Mouse (Mus musculus) forebrain, postnatal 0 days (tissue): ENCODE data around the gene S100a10. TPM values are rescaled to one million over a fixed set of nuclear protein-coding genes. Genes with fewer than 3 reads are reported as not detected.

Experiments used
- ATAC-seq: fragments of 200-750 bp; cut with Nextera tagmentation; 2 replicates; pipeline ENCODE4 v1.8.0; 2017; ENCODE audit warnings: mild to moderate bottlenecking, moderate library complexity
- DNase-seq: peaks from one replicate; pipeline ENCODE4 v3.0.0-alpha.2; 2015
- H3K27ac ChIP-seq: fragments of 300-500 bp; sonication (generic); 2 replicates; pipeline ENCODE4 v1.5.1; 2014; ENCODE audit warnings: low read depth, mild to moderate bottlenecking, antibody characterized with exemption, low read length, moderate library complexity, mixed read lengths
- H3K27me3 ChIP-seq: fragments of 300-500 bp; sonication (generic); 2 replicates; pipeline ENCODE4 v1.6.1; 2014; ENCODE audit warnings: mild to moderate bottlenecking, low read length, mixed read lengths; ENCODE audit not compliant: insufficient read depth
- H3K36me3 ChIP-seq: fragments of 300-500 bp; sonication (generic); 2 replicates; pipeline ENCODE4 v1.6.1; 2014; ENCODE audit warnings: mild to moderate bottlenecking, moderate library complexity; ENCODE audit not compliant: insufficient read depth
- H3K4me1 ChIP-seq: fragments of 300-500 bp; sonication (generic); 2 replicates; pipeline ENCODE4 v1.6.1; 2014; ENCODE audit warnings: antibody characterized with exemption; ENCODE audit not compliant: insufficient read depth
- H3K4me2 ChIP-seq: fragments of 300-500 bp; sonication (generic); 2 replicates; pipeline ENCODE4 v1.6.1; 2014; ENCODE audit warnings: low read depth, mild to moderate bottlenecking, moderate library complexity
- H3K4me3 ChIP-seq: fragments of 300-500 bp; sonication (generic); 2 replicates; pipeline ENCODE4 v1.5.1; 2014; ENCODE audit warnings: low read depth, low read length, mixed read lengths
- H3K9ac ChIP-seq: fragments of 300-500 bp; sonication (generic); 2 replicates; pipeline ENCODE4 v1.6.1; 2014; ENCODE audit warnings: mild to moderate bottlenecking
- H3K9me3 ChIP-seq: fragments of 300-500 bp; sonication (generic); 2 replicates; pipeline ENCODE4 v1.6.1; 2016; ENCODE audit warnings: low read length
- CTCF ChIP-seq: sonication (generic); IDR thresholded peaks from 2 replicates; pipeline ENCODE4 v1.5.1; 2016; ENCODE audit warnings: antibody characterized with exemption, control low read depth, low read depth
- WGBS: fragments of 180-500 bp; shearing (Covaris S2); extraction: QIAGEN DNeasy Blood & Tissue Kit; methylation state at CpG from one replicate; pipeline ENCODE4 v1.1.7; 2014; 5-methylcytosine and 5-hydroxymethylcytosine counted together
- polyA plus RNA-seq: library from polyadenylated mRNA; unstranded; fragments of >200 nt; fragmentation: Nextera tagmentation; extraction: Ambion mirVana; gene quantifications from 2 replicates; pipeline ENCODE4 v1.2.1, GENCODE M21; 2015
- total RNA-seq: library from RNA; depleted of rRNA; stranded (reverse); fragments of >200 nt; gene quantifications from 2 replicates; pipeline ENCODE4 v1.2.3, GENCODE M21; 2014; rRNA removed

Gene S100a10
- 139 and 198 TPM in 2 replicates for total RNA-seq
- polyA plus RNA-seq: 187 and 244 TPM in 2 replicates

GRCm38 (mm10) chr3:93554981-93555877 is at the start of gene S100a10:
TSS of gene S100a10 (plus strand) at chr3:93555080.
- Histone ChIP-seq H3K36me3 (no peaks in the 10 kb centered on the region), H3K9ac (peak within 1 kb of the TSS; percentile 61), H3K4me3 (peak within 1 kb of the TSS; percentile 57), H3K9me3 (no peaks in the 10 kb centered on the region), H3K4me2 (peak within 1 kb of the TSS; percentile 80), H3K27me3 (no peaks in the 10 kb centered on the region), H3K4me1 (peaks cover 4% of the 10 kb centered on the region), H3K27ac (peak within 1 kb of the TSS; percentile 62)
- TF ChIP-seq CTCF: no peak
- ATAC-seq: peak; percentile 81
- WGBS: 3% methylated on average over 37 of the region's 39 CpGs
- DNase-seq: peak; percentile 51

- H3K36me3 ChIP-seq: no peaks in the 10 kb centered on the region
- no peaks in the 10 kb centered on the region for H3K4me1 ChIP-seq
- no peak overlapping the region for H3K4me3 ChIP-seq
- H3K4me2 ChIP-seq: no peak overlapping the region
- 49% methylated on average over 30 of the region's 30 CpGs for WGBS
- DNase-seq (no peak), ATAC-seq (no peak)
- TF ChIP-seq CTCF: no peak
- no peak overlapping the region for H3K9ac ChIP-seq
- no peaks in the 10 kb centered on the region; the same call in 1 of the 2 replicates for H3K27me3 ChIP-seq
- no peaks in the 10 kb centered on the region for H3K9me3 ChIP-seq
- no peak overlapping the region for H3K27ac ChIP-seq
These were observed 48.7 kb upstream of the S100a10 start for GRCm38 (mm10) chr3:93505960-93506863.

GRCm38 (mm10) chr3:93506881-93507325 is 48.0 kb upstream of the S100a10 start:
- H3K4me3 ChIP-seq: no peak overlapping the region
- H3K27me3 ChIP-seq: no peaks in the 10 kb centered on the region; the same call in 1 of the 2 replicates
- DNase-seq (no peak), ATAC-seq (no peak)
- no peak overlapping the region for H3K27ac ChIP-seq
- no peak for TF ChIP-seq CTCF
- WGBS: 78% methylated on average over 5 of the region's 5 CpGs
- H3K9ac ChIP-seq: no peak overlapping the region
- no peak overlapping the region for H3K4me2 ChIP-seq
- no peaks in the 10 kb centered on the region for H3K36me3 ChIP-seq
- H3K9me3 ChIP-seq: no peaks in the 10 kb centered on the region
- H3K4me1 ChIP-seq: no peaks in the 10 kb centered on the region

GRCm38 (mm10) chr3:93509301-93509700 is 45.6 kb upstream of the S100a10 start:
- 83% methylated on average over 1 of the region's 1 CpGs for whole genome bisulfite sequencing
- ATAC-seq: no peak
- no peaks in the 10 kb centered on the region for H3K36me3 ChIP-seq
- no peaks in the 10 kb centered on the region for H3K4me1 ChIP-seq
- no peak overlapping the region for H3K27ac ChIP-seq
- TF ChIP-seq CTCF: no peak
- no peak overlapping the region for H3K4me3 ChIP-seq
- no peak overlapping the region for H3K9ac ChIP-seq
- no peaks in the 10 kb centered on the region for H3K9me3 ChIP-seq
- H3K4me2 ChIP-seq: no peak overlapping the region
- no peak for DNase-seq
- no peaks in the 10 kb centered on the region; the same call in 1 of the 2 replicates for H3K27me3 ChIP-seq

- ATAC-seq (no peak), DNase-seq (no peak)
- Histone ChIP-seq H3K4me1 (no peaks in the 10 kb centered on the region), H3K9me3 (no peaks in the 10 kb centered on the region), H3K4me2 (no peak overlapping the region), H3K27me3 (no peaks in the 10 kb centered on the region; the same call in 1 of the 2 replicates), H3K36me3 (no peaks in the 10 kb centered on the region), H3K27ac (no peak overlapping the region), H3K9ac (no peak overlapping the region), H3K4me3 (no peak overlapping the region)
- 80% methylated on average over 1 of the region's 1 CpGs for WGBS
- no peak for TF ChIP-seq CTCF
These were observed 43.8 kb upstream of the S100a10 start for GRCm38 (mm10) chr3:93511036-93511435.

GRCm38 (mm10) chr3:93511801-93512200 is 43.1 kb upstream of the S100a10 start:
- no peaks in the 10 kb centered on the region for H3K36me3 ChIP-seq
- H3K27me3 ChIP-seq: no peaks in the 10 kb centered on the region; the same call in 1 of the 2 replicates
- 97% methylated on average over 1 of the region's 1 CpGs for WGBS
- no peak for ATAC-seq
- no peak overlapping the region for H3K27ac ChIP-seq
- H3K4me3 ChIP-seq: no peak overlapping the region
- no peak for DNase-seq
- H3K9me3 ChIP-seq: no peaks in the 10 kb centered on the region
- no peaks in the 10 kb centered on the region for H3K4me1 ChIP-seq
- TF ChIP-seq CTCF: no peak
- no peak overlapping the region for H3K4me2 ChIP-seq
- no peak overlapping the region for H3K9ac ChIP-seq
